Mouse (Mus musculus): Measurements from ENCODE around the gene Gm47955.

DNA sequence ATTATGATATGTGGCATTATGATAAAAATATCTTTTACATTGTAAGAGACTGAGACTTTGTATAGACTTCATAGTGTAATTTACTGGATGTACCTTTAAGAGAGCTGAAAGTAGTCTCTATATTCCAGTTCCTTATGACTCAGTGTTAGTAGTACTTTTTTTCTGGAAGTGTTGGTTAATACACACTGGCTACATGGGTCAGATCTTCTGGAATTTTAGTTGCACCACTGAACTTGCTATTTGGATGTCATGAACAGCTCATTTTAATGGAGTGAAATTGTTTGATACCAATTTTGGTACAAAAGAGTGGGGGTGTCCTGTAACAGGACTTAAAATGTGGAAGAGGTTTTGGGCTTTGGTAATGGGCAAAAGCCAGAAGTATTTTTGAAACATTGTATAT, 17.8 kb downstream of the Gm47955 start:
- TF ChIP-seq CTCF (IDR thresholded peaks at IDR 0.05; ENCODE audit: control insufficient read depth, insufficient read depth, insufficient read length) (no peak), USF1 (IDR thresholded peaks at IDR 0.05; ENCODE audit: low read depth) (no peak), MAX (IDR thresholded peaks at IDR 0.05) (no peak), MYOD1 (IDR thresholded peaks at IDR 0.05; ENCODE audit: control insufficient read depth, insufficient read length, low read depth) (no peak), CEBPB (IDR thresholded peaks at IDR 0.05; ENCODE audit: low read depth) (no peak), MYOG (IDR thresholded peaks at IDR 0.05; ENCODE audit: control insufficient read depth, extremely low read depth, insufficient read length) (no peak)

Measured in C2C12 (cell line).